Mouse (Mus musculus) stomach, embryonic 15.5 days (tissue): ENCODE measurements around the gene Fzd7. TPM values are rescaled to one million over a fixed set of nuclear protein-coding genes. Genes with fewer than 3 reads are reported as not detected.

Experiments used
- ATAC-seq: fragments of 200-750 bp; cut with Nextera tagmentation; 2 replicates; pipeline ENCODE4 v1.8.0; 2017; ENCODE audit warnings: low read depth, moderate number of reproducible peaks, moderate TSS enrichment; ENCODE audit not compliant: insufficient read depth, low FRiP score
- H3K27ac ChIP-seq: fragments of 300-500 bp; sonication (generic); 2 replicates; pipeline ENCODE4 v1.5.1; 2015; ENCODE audit warnings: mild to moderate bottlenecking, inconsistent platforms
- H3K27me3 ChIP-seq: fragments of 300-500 bp; sonication (generic); replicated peaks from 2 replicates; pipeline ENCODE4 v1.6.1; 2015; ENCODE audit warnings: inconsistent platforms
- H3K36me3 ChIP-seq: fragments of 300-500 bp; sonication (generic); 2 replicates; pipeline ENCODE4 v1.6.1; 2015; ENCODE audit warnings: inconsistent platforms
- H3K4me1 ChIP-seq: fragments of 300-500 bp; sonication (generic); 2 replicates; pipeline ENCODE4 v1.6.1; 2015; ENCODE audit warnings: inconsistent platforms
- H3K4me2 ChIP-seq: fragments of 300-500 bp; sonication (generic); 2 replicates; pipeline ENCODE4 v1.6.1; 2015; ENCODE audit warnings: mild to moderate bottlenecking, inconsistent platforms
- H3K4me3 ChIP-seq: fragments of 300-500 bp; sonication (generic); replicated peaks from 2 replicates; pipeline ENCODE4 v1.5.1; 2015; ENCODE audit warnings: inconsistent platforms
- H3K9ac ChIP-seq: fragments of 300-500 bp; sonication (generic); 2 replicates; pipeline ENCODE4 v1.6.1; 2015; ENCODE audit warnings: inconsistent platforms
- H3K9me3 ChIP-seq: fragments of 300-500 bp; sonication (generic); 2 replicates; pipeline ENCODE4 v1.6.1; 2016; ENCODE audit warnings: inconsistent platforms
- WGBS: fragments of 180-500 bp; shearing (Covaris S2); methylation state at CpG from one replicate; pipeline ENCODE4 v1.1.7; 2015; 5-methylcytosine and 5-hydroxymethylcytosine counted together
- polyA plus RNA-seq: library from polyadenylated mRNA; unstranded; fragments of >200 nt; fragmentation: Nextera tagmentation; extraction: Ambion mirVana; gene quantifications from 2 replicates; pipeline ENCODE4 v1.2.1, GENCODE M21; 2015

The Fzd7 gene
- polyA plus RNA-seq, 1 experiment from 2014 or later, result 7.7 TPM

- ATAC-seq, result no peak
- no peaks in the 10 kb centered on the region for H3K4me1 ChIP-seq
- no peak overlapping the region for H3K4me3 ChIP-seq
- WGBS, result 37% methylated on average over 17 of the region's 17 CpGs
- H3K9ac ChIP-seq, result no peak overlapping the region
- H3K27me3 ChIP-seq, result no peaks in the 10 kb centered on the region
- H3K9me3 ChIP-seq, result no peaks in the 10 kb centered on the region
- no peak overlapping the region; the same call in 1 of the 2 replicates for H3K4me2 ChIP-seq
- H3K36me3 ChIP-seq, result no peaks in the 10 kb centered on the region
- H3K27ac ChIP-seq, result no peak overlapping the region
These were observed 26.4 kb downstream of the Fzd7 start for GRCm38 (mm10) chr1:59508463-59509139.

DNA sequence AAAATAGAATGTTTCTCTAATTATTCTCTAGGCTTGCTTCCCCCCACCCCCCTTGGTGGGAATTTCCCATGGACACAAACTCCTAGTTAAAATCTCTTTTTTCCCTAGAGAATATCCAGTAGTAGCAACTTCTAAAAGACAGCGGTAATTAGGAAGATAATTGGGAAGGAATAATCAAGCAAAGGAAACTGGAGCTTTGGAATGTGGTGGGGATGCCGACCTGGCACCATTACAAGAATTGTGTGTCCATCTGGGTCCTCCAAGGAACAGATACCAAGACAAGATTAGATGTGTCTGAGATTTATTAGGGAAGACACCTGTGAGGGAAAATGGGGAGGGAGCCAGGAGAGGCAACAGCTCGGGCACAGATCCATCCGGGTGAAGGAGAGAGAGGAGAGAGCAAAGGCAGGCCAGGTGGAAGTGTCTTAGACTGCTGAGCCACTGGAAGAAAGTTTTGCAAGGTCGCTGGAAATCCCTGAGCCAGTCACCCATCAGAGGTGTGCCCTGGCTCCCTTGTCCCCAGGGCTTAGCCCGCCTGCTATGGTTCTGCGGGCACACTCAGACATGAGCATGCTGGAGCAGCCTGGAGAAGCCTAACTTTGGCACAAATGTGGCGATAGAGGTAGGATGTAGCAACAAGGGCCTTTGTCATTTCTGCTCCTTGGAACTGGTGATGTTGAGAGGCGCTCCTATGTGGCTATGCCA lies 29.5 kb downstream of the Fzd7 start:
- H3K4me3 ChIP-seq, result no peak overlapping the region
- H3K4me1 ChIP-seq, result peaks cover 6% of the 10 kb centered on the region
- no peaks in the 10 kb centered on the region for H3K27me3 ChIP-seq
- no peak overlapping the region for H3K27ac ChIP-seq
- no peak overlapping the region for H3K4me2 ChIP-seq
- H3K9ac ChIP-seq, result no peak overlapping the region
- no peaks in the 10 kb centered on the region for H3K36me3 ChIP-seq
- 65% methylated on average over 9 of the region's 9 CpGs for WGBS
- H3K9me3 ChIP-seq, result no peaks in the 10 kb centered on the region
- no peak for ATAC-seq

GRCm38 (mm10) chr1:59516026-59516917 lies 34.0 kb downstream of the Fzd7 start, which contains the start of gene Gm973:
Gene Gm973, plus strand, starts transcription at chr1:59516264.
- Histone ChIP-seq H3K4me3 (peak within 1 kb of the TSS; percentile 29), H3K36me3 (no peaks in the 10 kb centered on the region), H3K27ac (peak within 1 kb of the TSS; percentile 83), H3K9ac (peak within 1 kb of the TSS; percentile 38), H3K27me3 (no peaks in the 10 kb centered on the region), H3K4me1 (peaks cover 11% of the 10 kb centered on the region), H3K9me3 (no peaks in the 10 kb centered on the region), H3K4me2 (peak within 1 kb of the TSS; percentile 58)
- WGBS, result 7% methylated on average over 25 of the region's 25 CpGs
- ATAC-seq, result peak; percentile 81; the same call in 1 of the 2 replicates

GRCm38 (mm10) chr1:59520226-59520837 lies 38.1 kb downstream of the Fzd7 start:
- Histone ChIP-seq H3K4me3 (no peak overlapping the region), H3K36me3 (no peaks in the 10 kb centered on the region), H3K4me1 (peaks cover 11% of the 10 kb centered on the region), H3K9ac (no peak overlapping the region), H3K4me2 (no peak overlapping the region), H3K27ac (no peak overlapping the region), H3K27me3 (no peaks in the 10 kb centered on the region), H3K9me3 (no peaks in the 10 kb centered on the region)
- 27% methylated on average over 11 of the region's 11 CpGs for WGBS
- no peak for ATAC-seq

GRCm38 (mm10) chr1:59522456-59522855 lies 40.2 kb downstream of the Fzd7 start:
- Histone ChIP-seq H3K9ac (no peak overlapping the region), H3K4me3 (no peak overlapping the region), H3K9me3 (no peaks in the 10 kb centered on the region), H3K27me3 (no peaks in the 10 kb centered on the region), H3K36me3 (no peaks in the 10 kb centered on the region), H3K27ac (no peak overlapping the region), H3K4me2 (no peak overlapping the region), H3K4me1 (0 out of 2 replicates have a peak, but pooled peaks cover 4% of the 10 kb centered on the region)
- 63% methylated on average over 1 of the region's 1 CpGs for WGBS
- ATAC-seq, result no peak

DNA sequence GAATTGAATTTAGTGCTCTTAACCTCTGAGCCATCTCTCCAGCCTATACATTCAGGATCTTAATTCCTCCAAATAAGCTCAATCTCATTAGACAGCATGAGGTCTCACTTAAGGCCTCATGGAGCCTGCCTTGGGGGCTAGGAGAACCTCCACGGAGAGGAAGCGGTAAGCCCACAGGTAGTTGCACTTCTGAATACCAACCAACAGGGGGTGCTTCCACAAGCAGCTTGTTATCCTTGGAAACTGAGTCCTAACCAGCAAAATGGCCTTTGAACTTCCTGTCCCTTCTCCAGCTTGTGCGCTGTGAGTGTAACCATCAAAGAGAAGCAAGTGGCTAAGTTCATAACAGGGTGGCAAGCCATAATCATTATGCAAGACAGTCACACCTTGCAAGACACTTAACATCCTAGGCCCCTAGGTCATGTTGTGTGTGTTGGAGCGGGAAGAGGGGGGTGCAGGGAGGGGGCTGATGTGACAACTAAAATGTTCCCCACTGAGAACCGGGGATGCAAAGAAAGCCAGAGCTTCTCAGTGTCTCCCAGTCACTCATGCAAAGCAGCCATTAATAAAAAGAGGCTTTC lies 41.2 kb downstream of the Fzd7 start:
- H3K36me3 ChIP-seq, result no peaks in the 10 kb centered on the region
- 0 out of 2 replicates have a peak, but pooled peaks cover 4% of the 10 kb centered on the region for H3K4me1 ChIP-seq
- WGBS, result 74% methylated on average over 5 of the region's 5 CpGs
- H3K27ac ChIP-seq, result no peak overlapping the region
- H3K9me3 ChIP-seq, result no peaks in the 10 kb centered on the region
- no peak overlapping the region for H3K4me2 ChIP-seq
- no peak for ATAC-seq
- H3K9ac ChIP-seq, result no peak overlapping the region
- H3K27me3 ChIP-seq, result no peaks in the 10 kb centered on the region
- H3K4me3 ChIP-seq, result no peak overlapping the region

- no peak overlapping the region for H3K4me2 ChIP-seq
- ATAC-seq, result no peak
- no peaks in the 10 kb centered on the region for H3K36me3 ChIP-seq
- no peak overlapping the region for H3K9ac ChIP-seq
- no peaks in the 10 kb centered on the region for H3K27me3 ChIP-seq
- 72% methylated on average over 2 of the region's 2 CpGs for WGBS
- no peak overlapping the region for H3K4me3 ChIP-seq
- 0 out of 2 replicates have a peak, but pooled peaks cover 4% of the 10 kb centered on the region for H3K4me1 ChIP-seq
- no peak overlapping the region for H3K27ac ChIP-seq
- H3K9me3 ChIP-seq, result no peaks in the 10 kb centered on the region
These were observed 41.8 kb downstream of the Fzd7 start for GRCm38 (mm10) chr1:59524071-59524470.

- WGBS, result 35% methylated on average over 3 of the region's 3 CpGs
- H3K4me1 ChIP-seq, result 0 out of 2 replicates have a peak, but pooled peaks cover 4% of the 10 kb centered on the region
- no peaks in the 10 kb centered on the region for H3K27me3 ChIP-seq
- H3K9me3 ChIP-seq, result no peaks in the 10 kb centered on the region
- ATAC-seq, result no peak
- H3K9ac ChIP-seq, result no peak overlapping the region
- H3K4me3 ChIP-seq, result no peak overlapping the region
- H3K27ac ChIP-seq, result no peak overlapping the region
- H3K36me3 ChIP-seq, result no peaks in the 10 kb centered on the region
- no peak overlapping the region for H3K4me2 ChIP-seq
These were observed 42.5 kb downstream of the Fzd7 start for GRCm38 (mm10) chr1:59524759-59525158.

DNA sequence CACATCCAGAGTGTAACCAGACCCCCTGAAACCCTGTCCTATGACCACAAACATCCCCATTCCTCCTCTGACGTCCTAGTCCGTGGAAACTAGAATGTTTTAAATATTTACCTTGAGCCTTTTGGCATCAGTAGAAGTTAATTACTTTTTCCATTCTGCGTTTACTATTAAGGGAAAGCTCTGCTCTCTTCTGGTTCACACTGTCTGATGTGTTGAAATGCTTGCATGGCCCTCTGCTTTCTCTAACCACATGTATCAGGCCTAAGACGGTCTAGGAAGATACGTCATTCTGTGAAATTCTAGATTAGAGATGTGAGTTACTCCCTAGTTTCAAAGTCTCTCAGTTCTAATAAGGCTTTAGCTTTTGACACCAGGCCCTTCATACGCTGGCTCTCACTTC lies 45.0 kb downstream of the Fzd7 start:
- Histone ChIP-seq H3K27ac (no peak overlapping the region; the same call in 1 of the 2 replicates), H3K9ac (no peak overlapping the region), H3K9me3 (no peaks in the 10 kb centered on the region), H3K27me3 (no peaks in the 10 kb centered on the region), H3K4me1 (no peaks in the 10 kb centered on the region), H3K4me3 (no peak overlapping the region), H3K4me2 (no peak overlapping the region), H3K36me3 (no peaks in the 10 kb centered on the region)
- ATAC-seq, result peak; percentile 35; the same call in 1 of the 2 replicates
- WGBS, result 57% methylated on average over 6 of the region's 6 CpGs

DNA sequence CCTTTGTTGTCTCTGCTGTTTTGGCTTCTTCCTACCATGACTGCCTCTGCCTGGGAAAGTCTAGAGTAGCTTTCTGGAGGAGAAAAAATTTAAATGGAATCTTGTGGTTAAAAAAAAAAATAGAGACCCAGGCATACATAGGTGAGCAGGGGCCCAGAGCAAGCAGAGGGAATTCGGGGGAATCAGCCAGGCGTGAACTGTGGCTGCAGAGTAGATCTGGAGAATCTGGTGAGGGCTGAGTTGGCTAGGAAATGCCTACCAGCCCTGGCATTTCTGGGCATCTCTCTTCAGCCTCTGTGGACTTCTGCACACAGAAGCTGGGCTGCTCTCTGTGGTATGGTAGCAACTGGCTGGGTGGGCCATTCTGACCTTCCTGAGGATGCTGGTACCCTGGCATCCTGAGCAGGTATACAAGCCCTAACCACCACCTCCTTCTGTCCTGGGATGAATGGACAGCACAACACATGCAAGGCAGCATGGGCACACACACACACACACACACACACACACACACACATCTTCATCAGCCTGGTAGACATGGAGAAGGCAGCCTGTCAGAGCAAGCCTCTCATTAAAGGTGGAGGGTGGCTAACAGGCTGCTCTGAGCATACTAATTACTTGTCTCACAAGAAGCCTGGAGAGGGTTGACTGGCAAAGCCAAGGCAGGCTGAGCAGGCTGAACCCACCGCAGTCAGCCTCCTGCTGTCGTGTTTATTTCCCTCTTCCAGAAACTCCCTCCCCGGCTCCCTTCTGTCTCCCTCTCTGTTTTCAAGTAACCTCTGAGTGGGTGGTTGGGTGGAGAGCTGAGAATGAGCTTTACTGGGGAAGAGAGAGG lies 53.0 kb downstream of the Fzd7 start:
- no peak overlapping the region for H3K9ac ChIP-seq
- no peak overlapping the region for H3K4me2 ChIP-seq
- H3K4me1 ChIP-seq, result no peaks in the 10 kb centered on the region
- no peak overlapping the region for H3K27ac ChIP-seq
- H3K36me3 ChIP-seq, result no peaks in the 10 kb centered on the region
- no peaks in the 10 kb centered on the region for H3K27me3 ChIP-seq
- H3K4me3 ChIP-seq, result no peak overlapping the region
- no peak for ATAC-seq
- WGBS, result 42% methylated on average over 5 of the region's 5 CpGs
- H3K9me3 ChIP-seq, result no peaks in the 10 kb centered on the region
